Mouse (Mus musculus): Measurements from ENCODE around the gene Hsd17b2.
A peak's percentile ranks its signal among the peaks of the same experiment; 100 is the strongest.
"Not testable (repeated sequence)": the region's sequence is repeated elsewhere in the genome, so short reads cannot be mapped to it uniquely, and the experiment has no call there.

The Hsd17b2 gene

DNA sequence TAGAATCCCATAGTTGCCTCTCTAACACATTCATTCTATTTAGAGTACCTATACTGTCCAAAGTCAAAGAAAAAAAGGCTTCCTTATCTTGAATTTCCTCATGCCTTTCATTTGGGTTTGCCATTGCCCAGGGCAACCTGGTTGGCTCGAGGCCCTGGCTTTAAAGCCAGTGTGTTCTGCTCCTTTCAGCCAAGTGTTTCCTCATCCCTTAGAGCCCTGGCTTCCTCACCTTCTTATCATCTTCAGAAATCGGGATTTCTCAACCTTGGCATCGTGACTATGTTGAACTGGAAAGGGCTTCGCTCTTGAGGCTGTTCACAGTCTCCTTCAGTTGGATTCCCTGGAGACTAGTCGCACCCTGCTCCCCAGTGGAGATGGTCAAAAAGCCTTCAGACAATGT is 12.9 kb downstream of the Hsd17b2 start:
- no peak for DNase-seq (ENCODE audit: low spot score)

DNA sequence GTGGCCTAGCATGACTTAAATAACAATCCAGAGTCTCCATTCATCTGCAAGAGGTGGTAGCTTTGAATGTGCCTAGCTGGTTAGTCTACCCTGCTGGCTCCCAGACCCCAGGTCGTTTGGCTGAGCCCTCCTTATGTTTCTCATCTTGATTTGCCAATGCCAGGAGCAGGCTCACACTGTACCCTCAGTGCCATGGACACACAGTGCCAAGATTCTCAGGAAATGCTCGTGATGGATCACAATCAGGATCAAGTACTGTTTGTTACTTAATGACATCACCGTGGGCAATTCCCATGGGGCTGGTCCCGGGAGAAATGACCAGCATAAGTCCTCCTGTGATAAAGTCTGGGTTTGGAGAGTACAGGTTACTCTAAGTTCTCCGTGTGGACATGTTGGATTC is 14.2 kb downstream of the Hsd17b2 start:
- DNase-seq (ENCODE audit: low spot score): no peak

DNA sequence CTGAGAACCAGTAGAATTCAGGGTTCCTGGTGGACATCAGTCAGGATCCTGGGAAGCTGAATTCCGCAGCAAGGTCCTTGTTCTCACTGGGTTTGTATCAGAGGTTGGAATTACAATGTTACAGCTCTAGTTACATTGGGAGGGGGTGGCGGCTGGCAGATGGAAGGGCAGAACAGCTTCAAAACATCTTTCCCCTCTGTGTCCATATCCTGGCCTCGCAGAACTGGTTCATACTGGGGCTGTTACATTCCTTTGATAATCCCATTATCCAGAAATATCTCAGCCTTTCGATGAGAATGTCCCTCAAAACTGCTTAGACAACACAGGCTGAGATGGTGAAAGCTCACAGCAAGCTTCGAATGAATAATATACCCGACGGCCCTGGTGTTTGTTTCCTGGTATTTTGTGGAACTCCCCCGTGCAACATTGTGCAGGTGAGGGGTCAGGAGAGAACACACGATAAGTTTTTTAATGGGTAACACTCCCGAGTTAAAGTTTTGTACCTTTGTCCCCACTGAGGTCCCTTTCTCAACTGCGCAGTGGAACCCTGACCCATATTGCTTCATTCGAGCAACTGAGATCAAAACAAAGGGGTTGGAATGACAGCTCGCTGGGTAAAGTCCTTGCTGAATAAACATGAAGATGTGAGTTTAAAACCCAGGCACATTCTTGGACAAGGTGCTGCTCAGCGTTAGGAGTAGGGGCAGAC is 16.6 kb downstream of the Hsd17b2 start:
- DNase-seq (ENCODE audit: low spot score): peak; percentile 84

DNA sequence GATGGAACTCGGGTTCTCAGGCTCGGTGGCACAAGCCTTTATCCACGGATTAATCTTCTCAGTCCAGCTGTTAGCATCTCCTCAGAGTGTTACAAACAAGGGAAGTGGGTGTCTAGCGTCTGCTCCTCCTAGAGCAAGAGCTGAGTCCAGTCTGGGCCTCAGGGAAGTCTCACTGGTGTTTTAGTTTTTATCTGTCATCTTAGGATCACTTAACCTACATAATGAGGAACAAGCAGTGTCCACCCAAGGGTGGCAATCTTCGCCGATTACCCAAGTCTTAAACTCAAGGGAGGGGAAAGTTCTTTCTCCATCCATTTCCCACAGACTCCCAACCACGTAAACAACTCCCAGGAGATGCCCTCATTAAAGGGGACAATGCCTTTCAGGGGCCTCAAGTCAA is 24.8 kb downstream of the Hsd17b2 start:
- DNase-seq (ENCODE audit: low spot score): no peak

DNA sequence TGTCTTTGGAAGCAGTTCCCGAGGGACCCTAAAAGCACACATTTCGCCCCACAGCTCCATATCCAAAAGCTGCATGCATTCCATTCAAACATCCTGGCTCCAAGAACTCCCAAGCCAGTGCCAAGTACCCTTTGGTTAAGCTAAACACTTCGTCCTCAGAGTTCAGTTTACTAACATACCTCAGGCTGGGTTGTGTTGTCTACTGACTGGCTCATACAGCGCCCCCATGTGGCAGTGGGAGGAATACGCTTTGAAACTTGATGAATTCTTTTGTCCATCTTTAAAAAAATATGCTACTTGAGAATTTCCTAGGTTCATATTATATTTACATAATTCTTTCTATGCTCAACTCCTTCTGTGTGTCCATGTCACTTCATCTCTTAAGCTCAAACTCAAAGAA is 25.9 kb downstream of the Hsd17b2 start:
- no peak for DNase-seq (ENCODE audit: low spot score)

DNA sequence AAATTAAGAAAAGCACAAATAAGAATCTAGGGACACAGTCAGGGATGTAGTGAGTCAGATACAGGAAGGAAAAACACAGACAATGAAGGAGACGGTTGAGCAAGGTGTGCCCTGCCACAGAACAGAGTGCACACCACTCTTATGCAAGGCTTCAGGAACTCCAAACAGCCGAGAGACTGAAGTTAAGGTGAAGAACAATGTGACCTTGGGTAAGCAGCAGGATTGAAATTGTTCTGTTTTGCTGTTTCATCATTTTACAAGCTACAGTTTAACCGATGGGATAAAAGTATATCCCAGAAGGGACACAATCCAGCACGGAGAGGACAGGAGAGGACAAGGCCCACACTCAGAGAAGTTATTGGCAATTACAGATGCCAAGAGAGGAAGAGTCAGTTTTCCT is 26.5 kb downstream of the Hsd17b2 start:
- DNase-seq (ENCODE audit: low spot score): no peak

DNA sequence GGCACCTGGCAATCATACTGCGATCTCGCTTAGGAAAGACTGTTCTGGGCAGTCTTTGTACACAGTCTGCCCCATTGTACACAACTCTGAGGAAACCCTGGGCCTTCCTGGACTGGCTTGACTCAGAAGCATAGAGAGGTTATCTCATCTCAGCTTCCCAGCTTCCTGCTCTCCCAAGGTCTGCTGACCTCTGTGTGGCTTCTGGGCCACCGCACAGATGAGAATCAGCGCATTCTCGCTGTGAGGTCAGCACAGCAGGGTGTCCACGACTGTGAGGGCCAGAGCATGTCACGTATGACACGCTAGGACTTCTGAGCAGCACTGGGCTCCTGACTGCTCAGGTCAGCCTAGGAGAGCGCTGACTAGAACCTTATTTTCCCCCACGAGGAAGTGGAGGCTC is 29.3 kb downstream of the Hsd17b2 start:
- peak; percentile 74 for DNase-seq (ENCODE audit: low spot score)

DNA sequence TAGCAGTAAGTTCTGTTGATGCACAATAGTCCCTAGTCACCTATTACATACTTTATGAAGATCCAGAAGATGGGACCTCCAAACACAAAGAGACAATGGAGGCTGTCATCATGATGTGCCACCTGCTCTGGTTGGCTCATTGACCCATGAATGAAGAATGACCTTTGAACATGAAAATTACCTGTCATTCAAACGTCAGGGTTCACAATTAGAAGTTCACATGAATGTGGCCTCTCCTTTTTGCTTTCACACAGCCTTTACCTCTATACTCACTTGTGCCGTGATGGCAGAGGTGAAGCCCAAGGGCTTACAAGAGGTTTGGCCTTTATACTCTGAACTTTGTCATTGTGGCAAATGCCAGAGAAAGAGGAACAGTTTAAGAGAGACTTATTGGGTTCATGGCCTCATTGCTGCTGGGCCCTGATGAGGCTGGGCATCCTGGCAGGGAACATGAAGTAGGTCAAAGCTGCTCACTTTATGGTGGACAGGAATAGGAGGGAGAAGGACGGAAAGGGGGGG is 35.0 kb downstream of the Hsd17b2 start:
- DNase-seq (ENCODE audit: low spot score): no peak

DNA sequence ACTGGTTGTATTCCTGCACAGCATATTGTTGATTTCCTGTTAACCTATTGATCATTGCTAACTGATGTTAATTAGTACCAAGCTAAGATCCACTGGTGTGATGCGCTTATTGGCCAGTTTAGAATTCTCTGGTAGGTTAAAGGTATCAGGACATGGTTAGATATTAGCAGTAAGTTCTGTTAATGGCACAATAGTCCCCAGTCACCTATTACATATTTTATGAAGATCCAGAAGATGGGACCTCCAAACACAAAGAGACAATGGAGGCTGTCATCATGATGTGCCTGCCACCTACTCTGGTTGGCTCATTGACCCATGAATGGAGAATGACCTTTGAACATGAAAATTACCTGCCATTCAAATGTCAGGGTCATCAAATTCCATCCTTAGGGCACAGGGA is 36.5 kb downstream of the Hsd17b2 start:
- not testable (repeated sequence) for DNase-seq (ENCODE audit: low spot score)

DNA sequence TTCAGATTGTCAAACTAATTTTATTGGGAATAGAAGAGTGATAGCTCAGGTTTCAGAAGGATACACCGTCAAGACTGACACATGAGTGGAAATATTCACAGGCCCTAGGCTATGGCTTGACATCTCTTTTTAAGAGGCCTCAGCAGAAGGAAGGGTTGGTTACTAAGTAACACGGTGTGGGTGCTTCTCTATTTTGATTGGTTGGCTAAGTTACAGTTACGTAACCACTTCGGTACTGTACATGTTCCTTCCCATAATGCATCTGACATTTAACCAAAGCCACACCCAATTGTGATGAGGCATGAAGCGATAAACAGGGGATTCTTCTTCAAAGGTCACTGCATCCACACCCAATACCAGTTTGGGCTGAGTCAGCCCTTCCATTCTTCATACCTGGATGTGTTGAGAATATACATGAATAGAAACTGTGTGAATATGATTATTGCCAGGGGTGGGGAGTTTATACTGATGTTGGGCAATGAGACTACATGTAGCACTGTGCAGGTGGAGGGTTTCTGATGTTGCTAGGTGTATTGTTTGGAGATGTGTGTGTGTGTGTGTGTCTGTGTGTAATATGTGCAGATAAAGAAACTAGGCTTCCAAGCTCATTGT is 38.8 kb downstream of the Hsd17b2 start:
- DNase-seq (ENCODE audit: low spot score): no peak

DNA sequence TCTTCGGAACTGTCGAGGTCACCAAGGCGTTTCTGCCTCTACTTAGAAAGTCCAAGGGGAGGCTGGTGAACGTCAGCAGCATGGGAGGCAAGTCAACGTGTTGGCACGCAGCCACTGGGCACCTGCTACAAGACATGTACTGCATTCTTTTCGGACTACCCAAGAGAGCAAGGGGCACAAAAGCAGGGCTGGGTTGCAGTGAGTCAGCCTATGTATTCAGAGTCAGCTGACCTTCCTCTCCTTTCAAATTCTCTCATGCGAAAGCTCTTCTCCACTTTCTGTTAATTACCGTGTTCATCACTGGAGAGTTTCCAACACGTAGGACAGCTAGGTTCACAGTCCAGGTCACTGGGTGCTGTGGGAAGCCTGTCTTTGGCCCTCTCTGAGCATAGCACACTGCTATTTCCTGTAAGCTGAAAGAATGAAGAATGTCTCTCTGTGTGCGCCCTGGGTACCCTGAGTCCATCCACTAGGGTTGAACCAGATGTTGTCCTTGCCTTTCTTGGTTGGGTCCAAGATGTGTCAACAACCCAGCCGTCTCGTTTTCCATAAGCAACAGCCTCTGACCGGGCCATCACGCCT is 40.8 kb downstream of the Hsd17b2 start:
- no peak for DNase-seq (ENCODE audit: low spot score)

DNA sequence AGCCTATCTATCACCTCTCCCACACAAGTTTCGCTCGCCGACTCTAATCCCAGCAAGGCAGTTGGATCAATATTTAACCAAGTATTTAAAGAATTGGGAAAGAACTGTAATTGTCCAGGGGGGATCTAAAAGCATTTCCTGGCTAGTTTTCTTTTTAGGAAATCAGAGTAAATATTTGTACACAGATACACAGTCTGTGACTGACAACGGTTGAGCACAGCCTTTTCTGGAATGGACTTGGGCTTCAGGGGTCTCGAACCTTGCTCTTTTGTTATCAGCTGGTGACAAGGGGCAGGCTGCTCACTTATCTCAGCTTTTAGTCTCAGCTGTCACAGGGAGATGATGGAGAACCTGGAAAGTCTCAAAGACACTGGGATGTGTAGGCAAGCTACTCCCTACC is 44.9 kb downstream of the Hsd17b2 start:
- peak; percentile 75 for DNase-seq (ENCODE audit: low spot score)

DNA sequence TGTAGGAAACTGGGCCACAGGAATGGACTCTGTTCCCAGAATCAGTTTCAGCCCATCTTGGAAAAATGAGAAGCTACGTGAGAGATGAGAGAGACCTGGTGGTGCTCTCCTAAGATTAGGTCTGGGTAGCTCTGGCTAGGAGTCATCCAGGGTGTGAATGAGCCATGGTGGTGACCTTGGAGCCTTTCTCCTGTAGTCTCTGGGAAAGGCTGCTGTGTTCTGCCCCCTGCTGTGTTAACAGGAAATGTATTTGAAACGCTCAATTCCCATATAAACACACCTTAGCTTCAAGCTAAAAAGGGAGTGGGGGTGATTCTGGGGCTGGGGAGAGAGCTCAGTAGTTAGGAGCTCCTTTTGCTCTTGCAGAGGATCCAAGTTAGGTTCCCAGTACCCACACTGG is 45.7 kb downstream of the Hsd17b2 start:
- DNase-seq (ENCODE audit: low spot score): peak; percentile 35

DNA sequence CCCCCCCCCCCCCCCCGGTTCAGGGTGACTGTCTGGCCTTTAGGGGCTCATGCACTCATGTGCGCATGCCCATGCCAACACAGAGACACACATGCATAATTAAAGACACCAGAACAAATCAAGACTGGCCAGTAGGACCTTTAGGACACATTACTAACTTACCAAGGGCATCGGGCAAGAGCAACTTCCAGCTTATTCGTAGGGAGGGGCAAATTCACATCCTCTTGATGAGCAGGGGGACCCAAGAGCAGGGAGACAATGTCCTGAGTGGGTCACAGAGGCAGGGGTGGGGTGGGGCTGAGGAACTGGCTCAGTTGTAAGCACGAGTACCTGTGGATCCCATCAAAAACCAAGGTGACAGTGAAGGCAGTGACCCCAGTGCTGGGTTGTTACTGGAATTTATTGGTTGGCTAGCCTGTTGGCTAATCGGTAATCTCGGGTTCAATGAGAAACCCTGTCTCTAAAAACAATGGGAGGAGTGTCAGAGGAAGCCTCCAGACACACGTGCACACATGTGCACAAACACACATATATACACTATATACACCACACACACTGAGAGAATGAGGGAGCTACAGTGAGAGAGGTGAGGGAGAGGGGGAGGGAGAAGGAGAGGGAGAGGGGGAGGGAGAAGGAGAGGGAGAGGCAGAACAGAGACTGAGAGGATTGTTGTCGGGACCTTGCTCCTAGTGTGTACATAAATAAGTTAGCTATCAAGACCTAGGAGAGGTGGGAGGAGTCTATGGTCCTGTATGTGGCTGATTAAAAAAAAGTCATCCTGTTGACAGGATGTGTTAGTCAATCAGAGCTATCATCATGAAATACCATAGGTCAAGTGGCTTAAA is 46.4 kb downstream of the Hsd17b2 start:
- DNase-seq (ENCODE audit: low spot score): peak; percentile 66

DNA sequence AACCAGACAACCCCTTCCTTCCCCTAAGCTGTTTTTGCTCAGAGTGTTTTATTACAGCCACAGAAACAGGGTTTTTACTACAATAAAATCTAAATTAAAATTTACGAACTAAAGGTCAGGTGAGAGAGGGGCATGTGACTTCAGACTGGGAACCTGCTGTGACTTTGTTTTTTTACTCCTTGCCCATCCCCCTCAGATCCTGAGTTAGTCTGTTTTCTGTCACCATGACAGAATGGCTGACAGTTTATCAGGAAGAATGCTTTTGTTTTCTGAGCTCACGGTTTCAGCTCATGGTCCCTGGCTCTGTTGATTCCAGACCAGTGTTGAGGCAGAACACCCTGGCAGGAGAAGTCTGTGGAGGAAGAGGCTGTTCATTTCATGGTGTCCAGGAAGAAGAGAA is 47.7 kb downstream of the Hsd17b2 start:
- DNase-seq (ENCODE audit: low spot score): no peak

DNA sequence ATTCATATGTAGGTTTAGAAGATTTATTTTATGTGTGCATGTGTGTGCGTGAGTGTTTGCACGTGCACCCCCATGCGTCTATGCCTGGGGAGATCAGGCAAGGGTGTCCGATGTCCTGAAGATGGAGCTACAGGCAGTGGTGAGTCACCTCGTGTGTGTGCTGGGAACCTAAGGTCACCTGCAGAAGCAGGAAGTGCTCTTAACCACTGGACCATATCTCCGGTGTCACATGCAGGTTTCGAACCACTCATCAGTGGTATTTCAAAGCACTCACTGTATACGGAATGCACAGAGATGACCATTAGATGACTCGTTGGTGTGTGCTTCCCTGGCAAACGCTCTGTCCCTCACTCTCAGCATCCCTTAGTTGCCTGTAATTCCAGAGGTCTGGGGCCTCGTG is 56.2 kb downstream of the Hsd17b2 start:
- DNase-seq (ENCODE audit: low spot score): no peak

DNA sequence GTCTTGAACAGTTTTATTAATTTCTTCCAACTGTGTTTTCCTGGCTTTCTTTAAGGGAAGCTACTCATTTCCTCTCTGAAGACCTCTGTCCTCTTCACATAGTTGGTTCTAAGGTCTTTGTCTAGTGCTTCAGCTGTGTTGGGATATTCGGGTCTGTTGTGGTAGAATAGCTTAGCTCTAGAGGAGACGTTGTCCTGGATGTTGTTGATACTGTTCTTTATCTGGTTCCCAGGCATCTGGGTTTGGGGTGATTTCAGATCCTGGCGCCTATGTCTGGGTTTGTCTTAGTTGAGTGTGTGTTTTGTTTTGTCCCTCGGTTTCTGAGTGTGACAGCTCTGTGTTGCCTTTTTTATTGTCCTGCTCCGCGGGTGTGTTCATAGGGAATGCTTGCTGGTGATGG is 61.1 kb downstream of the Hsd17b2 start:
- DNase-seq (ENCODE audit: low spot score): no peak

DNA sequence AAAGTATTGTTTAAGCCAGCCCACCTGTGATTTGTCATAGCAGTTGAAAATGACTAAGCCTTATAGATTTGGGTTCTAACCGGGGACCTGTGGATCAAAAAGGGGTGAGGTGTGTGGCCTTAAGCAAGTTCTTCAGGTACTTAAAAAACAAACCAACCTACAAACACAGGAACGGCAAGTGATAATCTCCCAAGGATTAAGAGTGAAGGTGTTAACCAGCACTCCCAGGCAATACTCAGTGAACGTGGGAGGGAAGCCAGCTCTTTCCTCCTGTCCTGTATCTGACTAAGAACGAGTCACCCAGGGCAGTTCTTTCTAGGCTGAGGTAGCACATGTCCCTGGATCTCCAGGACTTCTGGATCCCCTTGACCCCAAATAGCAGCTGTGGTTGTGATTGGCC is 62.9 kb downstream of the Hsd17b2 start:
- DNase-seq (ENCODE audit: low spot score): no peak

DNA sequence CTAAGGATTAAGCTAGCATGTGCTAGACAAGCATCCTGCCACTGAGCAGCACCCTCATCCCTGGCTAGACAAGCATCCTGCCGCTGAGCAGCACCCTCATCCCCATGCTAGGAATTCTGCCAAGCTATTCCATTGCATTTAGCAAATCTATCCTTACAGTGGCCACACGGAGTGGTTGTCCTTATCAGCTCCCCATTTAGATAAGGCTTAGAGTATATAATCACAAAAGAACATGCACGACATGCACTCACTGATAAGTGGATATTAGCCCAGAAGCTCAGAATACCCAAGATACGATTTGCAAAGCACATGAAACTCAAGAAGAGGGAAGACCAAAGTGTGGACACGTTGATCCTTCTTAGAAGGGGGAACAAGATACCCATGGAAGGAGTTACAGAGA is 64.2 kb downstream of the Hsd17b2 start:
- no peak for DNase-seq (ENCODE audit: low spot score)

DNA sequence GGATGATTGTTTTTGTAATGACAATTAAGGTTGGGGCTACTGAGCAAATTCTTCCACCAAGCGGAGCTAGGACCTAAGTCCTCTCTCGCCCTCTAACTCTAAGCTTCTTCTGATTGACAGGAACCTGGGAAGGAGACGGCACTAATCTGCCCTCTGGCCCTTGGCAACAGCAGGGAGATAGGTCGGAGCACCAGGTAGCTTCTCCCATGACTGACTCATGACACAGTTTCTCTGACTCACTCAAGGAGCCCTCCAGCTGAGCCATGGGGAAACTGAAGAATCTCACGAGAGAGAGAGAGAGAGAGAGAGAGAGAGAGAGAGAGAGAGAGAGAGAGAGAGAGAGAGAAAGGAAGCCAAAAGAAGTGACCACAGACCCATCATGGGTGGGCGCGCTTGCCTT is 67.3 kb downstream of the Hsd17b2 start:
- DNase-seq (ENCODE audit: low spot score): peak; percentile 37

DNA sequence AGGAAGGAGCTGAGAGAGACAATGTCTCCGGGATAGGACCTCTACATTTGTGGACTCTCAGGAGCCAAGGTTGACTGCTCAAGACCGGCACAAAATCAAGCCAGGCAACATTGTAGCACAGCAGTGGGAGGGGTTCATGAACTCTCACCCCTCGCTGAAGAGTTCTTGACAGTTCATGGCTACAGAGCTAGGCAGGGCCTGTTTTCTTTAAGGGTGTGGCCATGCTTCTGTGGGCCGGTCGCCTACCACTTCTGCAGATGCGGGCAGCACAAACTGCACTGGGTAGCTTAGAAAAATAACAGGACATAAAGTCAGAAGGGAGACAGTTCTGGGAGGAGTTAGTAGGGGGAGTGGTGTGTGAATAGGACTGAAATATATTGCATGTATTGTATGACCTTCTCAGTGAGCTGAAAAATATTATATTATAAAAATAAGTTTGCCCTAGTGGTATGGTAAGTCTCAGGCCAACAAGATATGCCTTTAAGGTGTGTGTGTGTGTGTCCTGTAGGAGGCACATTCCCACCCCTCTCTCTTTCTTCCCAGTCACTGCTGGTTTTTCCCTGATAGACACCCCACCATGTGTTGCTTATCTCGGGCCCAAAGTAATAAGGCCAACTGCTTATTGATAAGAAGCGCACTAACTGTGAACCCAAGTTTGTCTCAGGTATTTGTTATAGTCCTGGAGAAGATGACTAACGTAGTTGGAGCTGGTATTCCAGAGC is 69.6 kb downstream of the Hsd17b2 start:
- no peak for DNase-seq (ENCODE audit: low spot score)

DNA sequence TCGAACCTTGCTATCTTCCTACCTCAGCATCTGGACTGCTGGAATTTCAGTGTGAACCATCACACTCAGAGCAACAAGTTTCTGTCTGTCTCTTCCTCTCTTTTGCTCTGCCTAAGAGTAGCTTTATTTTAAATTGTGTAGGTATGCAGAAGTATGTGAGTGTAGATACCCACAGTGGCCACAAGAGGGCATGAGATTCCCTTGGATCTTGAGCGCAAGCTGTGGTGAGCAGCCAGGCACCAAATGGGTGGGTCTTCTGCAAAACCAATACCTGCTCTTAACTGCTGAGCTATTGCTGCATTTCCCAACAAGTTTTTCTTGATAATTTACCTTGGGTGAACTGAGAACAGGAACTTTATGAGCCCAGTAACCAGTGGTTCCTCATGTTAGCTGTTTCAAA is 70.4 kb downstream of the Hsd17b2 start:
- DNase-seq (ENCODE audit: low spot score): peak; percentile 24

Data from yolk sac, embryonic 10.5 days (tissue).